Mouse (Mus musculus) lung, embryonic 15.5 days (tissue): Measurements from ENCODE around the gene Alppl2. TPM values are rescaled to one million over a fixed set of nuclear protein-coding genes. Genes with fewer than 3 reads are reported as not detected.

Source experiments
- ATAC-seq: fragments of 200-750 bp; cut with Nextera tagmentation; 2 replicates; pipeline ENCODE4 v1.8.0; 2017; ENCODE audit warnings: moderate number of reproducible peaks, borderline replicate concordance; ENCODE audit not compliant: low FRiP score, low TSS enrichment; ENCODE audit errors: extremely low read depth
- H3K27ac ChIP-seq: fragments of 300-500 bp; sonication (generic); 2 replicates; pipeline ENCODE4 v1.5.1; 2015; ENCODE audit warnings: moderate library complexity, mild to moderate bottlenecking, inconsistent platforms
- H3K27me3 ChIP-seq: fragments of 300-500 bp; sonication (generic); 2 replicates; pipeline ENCODE4 v1.6.1; 2015; ENCODE audit warnings: inconsistent platforms
- H3K36me3 ChIP-seq: fragments of 300-500 bp; sonication (generic); 2 replicates; pipeline ENCODE4 v1.6.1; 2015; ENCODE audit warnings: inconsistent platforms
- H3K4me1 ChIP-seq: fragments of 300-500 bp; sonication (generic); 2 replicates; pipeline ENCODE4 v1.6.1; 2015; ENCODE audit warnings: inconsistent platforms
- H3K4me2 ChIP-seq: fragments of 300-500 bp; sonication (generic); 2 replicates; pipeline ENCODE4 v1.6.1; 2015; ENCODE audit warnings: inconsistent platforms, mild to moderate bottlenecking, moderate library complexity
- H3K4me3 ChIP-seq: fragments of 300-500 bp; sonication (generic); 2 replicates; pipeline ENCODE4 v1.5.1; 2015; ENCODE audit warnings: mild to moderate bottlenecking, inconsistent platforms
- H3K9ac ChIP-seq: fragments of 300-500 bp; sonication (generic); 2 replicates; pipeline ENCODE4 v1.6.1; 2015; ENCODE audit warnings: inconsistent platforms
- H3K9me3 ChIP-seq: fragments of 300-500 bp; sonication (generic); 2 replicates; pipeline ENCODE4 v1.6.1; 2016; ENCODE audit warnings: inconsistent platforms
- WGBS: fragments of 180-500 bp; shearing (Covaris S2); methylation state at CpG from one replicate; pipeline ENCODE4 v1.1.7; 2015; 5-methylcytosine and 5-hydroxymethylcytosine counted together
- polyA plus RNA-seq: library from polyadenylated mRNA; unstranded; fragments of >200 nt; fragmentation: Nextera tagmentation; extraction: Ambion mirVana; gene quantifications from 2 replicates; pipeline ENCODE4 v1.2.1, GENCODE M21; 2015

Alppl2 gene
- polyA plus RNA-seq, 1 experiment from 2014 or later, result not detected

DNA sequence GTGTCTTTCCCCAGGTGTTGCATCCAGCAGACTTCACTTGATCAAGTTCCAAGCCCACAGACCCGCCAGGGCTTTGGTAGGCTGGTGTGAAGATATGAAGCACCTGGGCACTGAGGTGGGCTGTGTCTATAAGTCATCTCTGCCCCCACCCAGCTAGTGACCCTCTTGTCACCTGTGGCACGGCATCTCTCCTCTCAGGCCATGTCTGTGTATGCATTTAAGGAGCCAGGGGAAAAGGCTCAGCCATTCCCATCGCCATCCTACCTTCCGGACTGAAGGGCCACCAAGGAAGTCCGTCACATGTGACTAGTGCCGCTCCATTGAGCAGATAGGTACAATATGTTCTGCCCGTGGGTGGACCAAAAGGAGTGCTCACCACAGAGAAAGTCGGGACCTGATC, 5.9 kb upstream of the Alppl2 start:
- ATAC-seq, result no peak
- Histone ChIP-seq H3K9me3 (no peaks in the 10 kb centered on the region), H3K4me1 (no peaks in the 10 kb centered on the region), H3K27ac (no peak overlapping the region), H3K27me3 (peaks cover 6% of the 10 kb centered on the region; the same call in 1 of the 2 replicates), H3K4me2 (no peak overlapping the region), H3K9ac (no peak overlapping the region), H3K36me3 (no peaks in the 10 kb centered on the region), H3K4me3 (no peak overlapping the region)
- 72% methylated on average over 8 of the region's 8 CpGs for WGBS

DNA sequence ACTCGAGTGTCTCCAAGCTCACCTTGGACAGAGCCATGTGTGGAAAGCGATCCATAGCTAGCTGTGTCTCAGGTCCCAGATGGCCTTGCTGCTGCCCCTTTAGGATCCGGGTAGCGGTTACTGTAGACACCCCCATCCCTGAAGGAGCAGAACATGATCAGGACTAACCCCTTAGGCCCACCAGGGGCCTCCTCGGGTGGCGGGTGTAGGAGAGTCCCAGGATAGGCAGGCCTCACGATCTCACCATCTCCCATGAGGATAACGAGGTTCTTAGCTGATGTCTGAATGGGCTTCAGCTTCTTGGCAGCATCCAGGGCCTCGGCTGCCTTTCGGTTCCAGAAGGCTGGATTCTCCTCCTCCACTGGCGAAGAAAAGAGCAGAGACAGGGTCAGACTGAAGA, 477 bp downstream of the Alppl2 start:
- Histone ChIP-seq H3K9me3 (no peaks in the 10 kb centered on the region), H3K4me3 (no peak overlapping the region), H3K36me3 (no peaks in the 10 kb centered on the region), H3K27me3 (no peaks in the 10 kb centered on the region), H3K4me2 (no peak overlapping the region), H3K27ac (no peak overlapping the region), H3K9ac (no peak overlapping the region), H3K4me1 (no peaks in the 10 kb centered on the region)
- WGBS, result 83% methylated on average over 11 of the region's 11 CpGs
- ATAC-seq, result no peak

DNA sequence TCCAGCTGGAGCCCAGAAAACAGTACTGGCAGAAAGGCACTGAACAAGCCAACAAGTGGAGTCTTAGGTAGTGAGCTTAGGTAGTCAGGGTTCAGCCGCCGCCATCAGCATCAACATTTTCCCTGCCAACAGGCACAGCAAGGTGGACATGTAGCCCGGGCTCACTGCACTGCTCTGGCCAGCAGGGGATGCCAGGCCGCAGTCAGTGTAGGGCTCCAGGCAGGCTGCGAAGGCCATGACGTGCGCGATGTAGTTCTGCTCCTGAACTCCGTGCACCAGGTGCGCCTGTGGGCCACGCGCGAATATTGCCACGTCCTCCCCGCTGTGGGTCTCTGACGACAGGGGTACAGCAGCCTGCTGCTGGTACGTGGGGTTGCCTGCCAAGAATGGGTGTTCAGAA, 2.8 kb downstream of the Alppl2 start:
- no peak overlapping the region for H3K27ac ChIP-seq
- H3K4me1 ChIP-seq, result no peaks in the 10 kb centered on the region

GRCm38 (mm10) chr1:87086196-87086595, 3.5 kb downstream of the Alppl2 start:
- Histone ChIP-seq H3K36me3 (no peaks in the 10 kb centered on the region), H3K9me3 (no peaks in the 10 kb centered on the region), H3K27me3 (no peaks in the 10 kb centered on the region), H3K4me1 (no peaks in the 10 kb centered on the region), H3K27ac (no peak overlapping the region), H3K9ac (no peak overlapping the region), H3K4me2 (no peak overlapping the region), H3K4me3 (no peak overlapping the region)
- no peak for ATAC-seq
- 61% methylated on average over 4 of the region's 4 CpGs for WGBS

More for the DNA sequence above, 2.8 kb downstream of the Alppl2 start:
- no peak for ATAC-seq
- no peak overlapping the region for H3K9ac ChIP-seq
- H3K27me3 ChIP-seq, result no peaks in the 10 kb centered on the region
- H3K4me2 ChIP-seq, result no peak overlapping the region
- H3K4me3 ChIP-seq, result no peak overlapping the region
- no peaks in the 10 kb centered on the region for H3K36me3 ChIP-seq
- no peaks in the 10 kb centered on the region for H3K9me3 ChIP-seq
- WGBS, result 70% methylated on average over 17 of the region's 17 CpGs

GRCm38 (mm10) chr1:87073776-87074175, 16.0 kb downstream of the Alppl2 start:
- Histone ChIP-seq H3K9ac (no peak overlapping the region), H3K9me3 (no peaks in the 10 kb centered on the region), H3K27ac (no peak overlapping the region), H3K4me3 (no peak overlapping the region), H3K4me2 (no peak overlapping the region), H3K27me3 (no peaks in the 10 kb centered on the region), H3K4me1 (no peaks in the 10 kb centered on the region), H3K36me3 (no peaks in the 10 kb centered on the region)
- 72% methylated on average over 8 of the region's 8 CpGs for WGBS
- ATAC-seq, result no peak

- no peaks in the 10 kb centered on the region for H3K36me3 ChIP-seq
- no peaks in the 10 kb centered on the region for H3K27me3 ChIP-seq
- H3K27ac ChIP-seq, result no peak overlapping the region
- H3K4me3 ChIP-seq, result no peak overlapping the region
- ATAC-seq, result no peak
- no peaks in the 10 kb centered on the region for H3K9me3 ChIP-seq
- no peak overlapping the region for H3K4me2 ChIP-seq
- WGBS, result 54% methylated on average over 16 of the region's 16 CpGs
- H3K9ac ChIP-seq, result no peak overlapping the region
- H3K4me1 ChIP-seq, result no peaks in the 10 kb centered on the region
Measured at GRCm38 (mm10) chr1:87070720-87071119, 19.0 kb downstream of the Alppl2 start.

GRCm38 (mm10) chr1:87060913-87061312, 28.8 kb downstream of the Alppl2 start:
- Histone ChIP-seq H3K9ac (no peak overlapping the region), H3K4me2 (no peak overlapping the region)

DNA sequence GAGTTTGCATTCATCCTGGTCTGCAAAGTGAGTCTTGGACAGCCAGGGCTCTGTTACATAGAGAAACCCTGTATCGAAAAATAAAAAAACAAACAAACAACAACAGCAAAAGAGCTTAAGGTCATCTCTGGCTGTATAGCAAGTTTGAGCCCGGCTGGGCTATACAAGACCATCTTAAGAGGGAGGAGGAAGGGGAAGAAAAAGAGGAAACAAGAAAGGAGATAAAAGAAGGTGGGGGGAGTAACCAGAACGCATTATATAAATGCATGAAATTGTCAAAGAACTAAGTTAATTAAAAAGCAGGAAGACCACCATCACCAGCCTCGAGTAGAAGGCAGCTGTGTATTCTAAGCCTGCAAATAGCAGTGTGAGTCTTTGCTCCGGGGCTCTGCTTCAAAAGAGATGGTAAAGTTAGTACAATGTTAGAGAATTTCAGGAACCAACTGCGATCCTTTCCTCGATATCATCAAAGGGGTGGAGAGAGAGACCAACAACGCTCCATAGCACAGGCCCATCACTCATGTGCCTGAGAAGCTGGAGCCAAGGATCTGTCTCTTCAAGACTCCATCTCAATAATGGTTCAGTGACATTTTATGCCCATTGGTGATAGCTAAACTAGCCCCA, 30.6 kb downstream of the Alppl2 start:
- no peak overlapping the region for H3K27ac ChIP-seq
- WGBS, result 69% methylated on average over 8 of the region's 8 CpGs
- no peaks in the 10 kb centered on the region for H3K9me3 ChIP-seq
- H3K4me1 ChIP-seq, result no peaks in the 10 kb centered on the region
- no peaks in the 10 kb centered on the region for H3K36me3 ChIP-seq
- no peak overlapping the region for H3K4me3 ChIP-seq
- H3K9ac ChIP-seq, result no peak overlapping the region
- no peak overlapping the region for H3K4me2 ChIP-seq
- no peak for ATAC-seq
- no peaks in the 10 kb centered on the region for H3K27me3 ChIP-seq

More at GRCm38 (mm10) chr1:87060913-87061312, 28.8 kb downstream of the Alppl2 start:
- ATAC-seq, result no peak
- Histone ChIP-seq H3K9me3 (no peaks in the 10 kb centered on the region), H3K36me3 (no peaks in the 10 kb centered on the region), H3K4me1 (no peaks in the 10 kb centered on the region), H3K27me3 (no peaks in the 10 kb centered on the region), H3K4me3 (no peak overlapping the region), H3K27ac (no peak overlapping the region)

DNA sequence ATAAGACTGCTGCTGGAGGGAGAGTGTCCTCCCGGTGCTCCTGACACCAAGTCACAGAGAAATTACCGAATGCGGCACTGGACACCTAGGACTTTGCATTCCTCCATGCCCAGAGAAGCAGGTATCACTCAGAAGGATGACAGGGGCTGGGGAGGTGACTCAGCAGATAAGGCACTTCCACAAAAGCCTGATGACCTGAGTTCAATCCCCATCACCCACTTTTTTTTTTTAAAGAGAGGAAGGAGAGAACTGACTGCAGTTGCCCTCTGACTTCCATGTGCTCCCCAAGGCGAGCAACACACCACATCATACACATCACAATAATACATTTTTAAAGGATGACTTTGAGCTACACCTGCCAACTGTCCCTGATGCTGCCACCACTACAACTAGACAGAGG, 32.7 kb downstream of the Alppl2 start:
- Histone ChIP-seq H3K36me3 (no peaks in the 10 kb centered on the region), H3K27me3 (no peaks in the 10 kb centered on the region), H3K4me1 (no peaks in the 10 kb centered on the region), H3K9me3 (no peaks in the 10 kb centered on the region), H3K9ac (no peak overlapping the region), H3K27ac (no peak overlapping the region), H3K4me3 (no peak overlapping the region), H3K4me2 (no peak overlapping the region)
- WGBS, result 75% methylated on average over 4 of the region's 4 CpGs
- ATAC-seq, result no peak

- Histone ChIP-seq H3K36me3 (0 out of 2 replicates have a peak, but pooled peaks cover 3% of the 10 kb centered on the region), H3K4me3 (no peak overlapping the region), H3K9me3 (no peaks in the 10 kb centered on the region), H3K4me1 (no peaks in the 10 kb centered on the region), H3K9ac (no peak overlapping the region), H3K27me3 (no peaks in the 10 kb centered on the region), H3K27ac (no peak overlapping the region), H3K4me2 (no peak overlapping the region)
- WGBS, result 71% methylated on average over 4 of the region's 4 CpGs
- ATAC-seq, result no peak
Measured at GRCm38 (mm10) chr1:87051369-87051768, 38.4 kb downstream of the Alppl2 start.

GRCm38 (mm10) chr1:87050700-87051099, 39.0 kb downstream of the Alppl2 start:
- Histone ChIP-seq H3K36me3 (0 out of 2 replicates have a peak, but pooled peaks cover 3% of the 10 kb centered on the region), H3K4me1 (no peaks in the 10 kb centered on the region), H3K4me3 (no peak overlapping the region), H3K4me2 (no peak overlapping the region), H3K27me3 (no peaks in the 10 kb centered on the region), H3K9me3 (no peaks in the 10 kb centered on the region), H3K9ac (no peak overlapping the region), H3K27ac (no peak overlapping the region)
- WGBS, result 71% methylated on average over 1 of the region's 1 CpGs
- no peak for ATAC-seq

GRCm38 (mm10) chr1:87050072-87050471, 39.7 kb downstream of the Alppl2 start:
- Histone ChIP-seq H3K4me2 (no peak overlapping the region), H3K9me3 (no peaks in the 10 kb centered on the region), H3K4me1 (no peaks in the 10 kb centered on the region), H3K27me3 (no peaks in the 10 kb centered on the region), H3K4me3 (no peak overlapping the region), H3K27ac (no peak overlapping the region), H3K9ac (no peak overlapping the region), H3K36me3 (0 out of 2 replicates have a peak, but pooled peaks cover 3% of the 10 kb centered on the region)
- WGBS, result 68% methylated on average over 3 of the region's 3 CpGs
- ATAC-seq, result no peak
